ENCODE assay signal across 46 mouse cellular contexts in genomic region chr5:108988924-108989323, GRCm38 (mm10). TPM values are rescaled to one million over a fixed set of nuclear protein-coding genes. Genes with fewer than 3 reads are reported as not detected.
"Had no signal": no experiment of that assay in that cellular context is flagged by ENCODE, and none has a peak within 500 bp of the region (broad histone marks: within the 10 kb centered on the region; RNA-seq: fewer than 3 reads in every experiment).

No protein-coding gene starts in this region.

- ATAC-seq: liver, embryonic 12.5 days; liver, postnatal 0 days; lung, postnatal 0 days; midbrain, embryonic 13.5 days; midbrain, embryonic 15.5 days; midbrain, embryonic 16.5 days had no signal

- H3K36me3 ChIP-seq: limb, embryonic 10.5 days; limb, embryonic 12.5 days; limb, embryonic 13.5 days; limb, embryonic 15.5 days; liver, embryonic 12.5 days; liver, embryonic 13.5 days; liver, embryonic 15.5 days; lung, embryonic 15.5 days; midbrain, embryonic 10.5 days; midbrain, embryonic 12.5 days; midbrain, embryonic 13.5 days; midbrain, embryonic 15.5 days had no signal

- H3K4me3 ChIP-seq: limb, embryonic 10.5 days; limb, embryonic 12.5 days; limb, embryonic 13.5 days; limb, embryonic 15.5 days; liver, embryonic 12.5 days; liver, embryonic 13.5 days; liver, embryonic 15.5 days; lung, embryonic 15.5 days; megakaryocyte, embryonic 14.5 days; midbrain, embryonic 10.5 days; midbrain, embryonic 12.5 days; midbrain, embryonic 13.5 days; midbrain, embryonic 15.5 days; myocyte had no signal

- H3K27me3 ChIP-seq: limb, embryonic 12.5 days; limb, embryonic 13.5 days; limb, embryonic 15.5 days; liver, embryonic 12.5 days; liver, embryonic 13.5 days; liver, embryonic 15.5 days; lung, embryonic 15.5 days; megakaryocyte, embryonic 14.5 days; midbrain, embryonic 12.5 days; midbrain, embryonic 13.5 days; midbrain, embryonic 15.5 days had no signal

- H3K9me3 ChIP-seq: lung, embryonic 15.5 days had no signal

- H3K9ac ChIP-seq: limb, embryonic 12.5 days; limb, embryonic 13.5 days; limb, embryonic 15.5 days; liver, embryonic 12.5 days; liver, embryonic 13.5 days; liver, embryonic 14.5 days; liver, embryonic 15.5 days; liver, postnatal 0 days; lung, embryonic 14.5 days; lung, embryonic 15.5 days; midbrain, embryonic 12.5 days; midbrain, embryonic 13.5 days; midbrain, embryonic 15.5 days had no signal

- DNase-seq: left cerebral cortex, postnatal 4 days; liver; liver, embryonic 13.5 days; liver, postnatal 0 days; lung, adult 18-20 months; lung, adult 2 months; lung, embryonic 14.5 days; lung, postnatal 10 days; lung, postnatal 14 days; lung, postnatal 36 days; lung, postnatal 4 days; midbrain, embryonic 14.5 days had no signal

- H3K4me2 ChIP-seq: limb, embryonic 12.5 days; limb, embryonic 13.5 days; limb, embryonic 15.5 days; liver, embryonic 11.5 days; liver, embryonic 12.5 days; liver, embryonic 13.5 days; liver, embryonic 15.5 days; lung, embryonic 14.5 days; lung, embryonic 15.5 days; midbrain, embryonic 11.5 days; midbrain, embryonic 12.5 days; midbrain, embryonic 13.5 days; midbrain, embryonic 15.5 days had no signal

- H3K4me1 ChIP-seq: limb, embryonic 10.5 days; limb, embryonic 12.5 days; limb, embryonic 13.5 days; limb, embryonic 15.5 days; liver, embryonic 12.5 days; liver, embryonic 13.5 days; liver, embryonic 15.5 days; lung, embryonic 15.5 days; megakaryocyte, embryonic 14.5 days; midbrain, embryonic 10.5 days; midbrain, embryonic 12.5 days; midbrain, embryonic 13.5 days; midbrain, embryonic 15.5 days had no signal

- H3K27ac ChIP-seq: limb, embryonic 10.5 days; limb, embryonic 12.5 days; limb, embryonic 13.5 days; limb, embryonic 15.5 days; liver, embryonic 12.5 days; liver, embryonic 13.5 days; liver, embryonic 14.5 days; liver, embryonic 15.5 days; lung, embryonic 15.5 days; macrophage; midbrain, embryonic 10.5 days; midbrain, embryonic 12.5 days; midbrain, embryonic 13.5 days; midbrain, embryonic 15.5 days had no signal

RNA-seq across cellular contexts. Expression of gene Vmn2r10, which starts 17.4 kb away (rescaled TPM):
- total RNA-seq: left cerebral cortex, postnatal 10 days; left cerebral cortex, postnatal 14 days; left cerebral cortex, postnatal 25 days; left cerebral cortex, postnatal 36 days; left cerebral cortex, postnatal 4 days; liver, adult 2 months; megakaryocyte progenitor cell, adult 5-6 weeks; megakaryocyte, adult 5-6 weeks; megakaryocyte-erythroid progenitor cell, adult 5-6 weeks; midbrain, postnatal 0 days; monocyte, adult 5-6 weeks had no signal
- polyA plus RNA-seq: limb, embryonic 10.5 days; limb, embryonic 11.5 days; limb, embryonic 12.5 days; limb, embryonic 13.5 days; limb, embryonic 14.5 days; limb, embryonic 15.5 days; liver, adult 2 months; liver, embryonic 11.5 days; liver, embryonic 12.5 days; liver, embryonic 13.5 days; liver, embryonic 14.5 days; liver, embryonic 15.5 days; liver, embryonic 16.5 days; liver, postnatal 0 days; lung, adult 2 months; lung, embryonic 14.5 days; lung, embryonic 15.5 days; lung, embryonic 16.5 days; lung, postnatal 0 days; macrophage; midbrain, embryonic 10.5 days; midbrain, embryonic 11.5 days; midbrain, embryonic 12.5 days; midbrain, embryonic 13.5 days; midbrain, embryonic 14.5 days; midbrain, embryonic 15.5 days; midbrain, embryonic 16.5 days; midbrain, postnatal 0 days; myocyte; neural tube, embryonic 11.5 days had no signal
